Mouse (Mus musculus) cortical plate, adult 2 months (tissue): Measurements from ENCODE around the gene Txnrd1.

Experiments used
- CTCF ChIP-seq: fragments of 200-500 bp; IDR thresholded peaks from 2 replicates; pipeline ENCODE4 v1.5.1; 2011; ENCODE audit warnings: mild to moderate bottlenecking, control low read depth, low read length; ENCODE audit not compliant: insufficient read depth; ENCODE audit errors: extremely low read depth
- POLR2A ChIP-seq: fragments of 200-500 bp; IDR thresholded peaks from 2 replicates; pipeline ENCODE4 v1.6.1; 2011; ENCODE audit warnings: mild to moderate bottlenecking, low read length, control low read depth; ENCODE audit not compliant: insufficient read depth; ENCODE audit errors: extremely low read depth

- TF ChIP-seq POLR2A (no peak), CTCF (no peak)
Observed at GRCm38 (mm10) chr10:82866832-82867231, 33.1 kb downstream of the Txnrd1 start.
